Mouse (Mus musculus): ENCODE measurements around the gene Prkcz.
"Not testable (repeated sequence)": the region's sequence is repeated elsewhere in the genome, so short reads cannot be mapped to it uniquely, and the experiment has no call there.

Gene Prkcz

GRCm38 (mm10) chr4:155359560-155360464 lies 1.3 kb downstream of the Prkcz start:
- DNase-seq (ENCODE audit: low spot score in 2 of 2) = no peak

DNA sequence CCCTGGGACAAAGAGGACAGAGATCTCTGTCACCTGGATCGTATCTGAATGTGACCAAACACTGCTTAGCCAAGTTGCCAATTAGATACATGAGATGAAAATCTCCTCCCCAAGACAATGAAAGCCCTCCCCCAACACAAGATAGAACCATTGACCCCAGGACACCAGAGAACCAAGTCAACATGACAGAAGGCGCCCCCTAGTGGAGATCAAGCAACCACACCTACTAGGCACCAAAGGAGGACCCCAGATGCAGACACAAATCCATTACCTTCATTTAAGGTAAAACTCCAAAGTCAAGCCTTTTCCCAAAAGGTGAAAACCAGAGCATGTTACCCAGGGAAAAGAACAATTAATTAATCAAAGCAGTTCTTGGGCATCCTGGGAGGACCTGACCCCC lies 3.6 kb downstream of the Prkcz start:
- no peak for DNase-seq (ENCODE audit: low spot score in 2 of 2)

DNA sequence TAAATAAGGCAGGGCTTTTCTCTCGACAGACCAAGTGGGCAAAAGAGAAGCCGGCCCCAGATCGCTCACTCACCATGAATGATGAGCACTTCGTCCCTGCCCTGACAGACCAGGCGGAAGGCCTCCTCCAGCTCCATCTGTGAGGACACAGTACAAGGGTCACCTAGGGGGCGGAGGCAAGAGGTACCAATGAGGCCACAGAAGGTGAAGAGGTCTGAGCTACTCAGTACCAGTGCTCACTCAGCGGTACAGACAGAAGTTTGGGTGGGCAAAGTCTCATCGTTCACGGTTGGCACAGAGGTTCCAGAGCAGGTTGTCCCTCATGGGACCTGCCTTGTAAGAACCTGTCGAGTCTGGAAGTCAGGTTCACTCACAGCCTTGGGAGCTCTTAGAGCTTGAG lies 4.8 kb downstream of the Prkcz start:
- DNase-seq (ENCODE audit: low spot score in 2 of 2) = no peak

DNA sequence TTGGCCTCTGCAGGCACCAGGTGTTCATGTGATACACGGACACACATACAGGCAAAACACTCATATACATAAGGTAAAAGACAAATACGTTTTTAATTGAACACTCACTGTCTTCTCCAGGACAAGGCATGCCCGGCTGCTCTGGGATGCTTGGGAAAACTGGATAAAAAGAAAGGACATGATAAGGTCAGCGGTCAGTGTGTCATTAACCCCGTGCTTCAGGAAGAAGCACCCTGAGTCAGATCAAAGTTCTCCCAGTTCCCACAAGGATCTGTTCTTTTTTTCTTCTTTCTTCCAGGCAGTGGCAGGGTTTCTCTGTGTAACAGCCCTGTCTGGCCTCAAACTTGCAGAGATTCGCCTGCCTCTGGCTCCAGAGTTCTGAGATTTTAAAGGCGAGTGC lies 6.6 kb downstream of the Prkcz start:
- DNase-seq (ENCODE audit: low spot score in 2 of 2) = no peak

GRCm38 (mm10) chr4:155354035-155354434 lies 7.1 kb downstream of the Prkcz start:
- no peak for DNase-seq (ENCODE audit: low spot score in 2 of 2)

- no peak for DNase-seq (ENCODE audit: low spot score in 2 of 2)
These were observed 8.6 kb downstream of the Prkcz start for GRCm38 (mm10) chr4:155352581-155352980.

DNA sequence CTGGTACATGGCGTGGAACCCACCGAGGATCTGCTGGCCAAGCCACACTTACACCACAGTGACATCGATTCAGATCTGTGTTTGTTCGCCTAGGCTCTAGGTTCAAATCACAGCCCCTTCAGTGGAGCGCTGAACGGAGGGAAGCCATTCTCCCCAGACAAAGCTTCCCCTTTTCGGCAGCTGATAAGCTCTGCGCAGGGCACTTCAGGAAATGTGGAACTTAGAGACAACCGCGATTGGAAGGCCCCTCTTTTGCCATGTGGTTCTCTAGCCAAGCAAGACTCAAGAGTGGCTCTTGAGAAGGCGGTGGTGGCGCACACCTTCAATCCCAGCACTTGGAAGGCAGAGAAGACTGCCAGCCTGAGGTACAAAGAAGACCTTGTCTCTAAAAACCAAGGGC lies 14.8 kb downstream of the Prkcz start:
- no peak for DNase-seq (ENCODE audit: low spot score in 2 of 2)

GRCm38 (mm10) chr4:155345608-155345953 lies 15.6 kb downstream of the Prkcz start:
- DNase-seq (ENCODE audit: low spot score in 2 of 2) = no peak

DNA sequence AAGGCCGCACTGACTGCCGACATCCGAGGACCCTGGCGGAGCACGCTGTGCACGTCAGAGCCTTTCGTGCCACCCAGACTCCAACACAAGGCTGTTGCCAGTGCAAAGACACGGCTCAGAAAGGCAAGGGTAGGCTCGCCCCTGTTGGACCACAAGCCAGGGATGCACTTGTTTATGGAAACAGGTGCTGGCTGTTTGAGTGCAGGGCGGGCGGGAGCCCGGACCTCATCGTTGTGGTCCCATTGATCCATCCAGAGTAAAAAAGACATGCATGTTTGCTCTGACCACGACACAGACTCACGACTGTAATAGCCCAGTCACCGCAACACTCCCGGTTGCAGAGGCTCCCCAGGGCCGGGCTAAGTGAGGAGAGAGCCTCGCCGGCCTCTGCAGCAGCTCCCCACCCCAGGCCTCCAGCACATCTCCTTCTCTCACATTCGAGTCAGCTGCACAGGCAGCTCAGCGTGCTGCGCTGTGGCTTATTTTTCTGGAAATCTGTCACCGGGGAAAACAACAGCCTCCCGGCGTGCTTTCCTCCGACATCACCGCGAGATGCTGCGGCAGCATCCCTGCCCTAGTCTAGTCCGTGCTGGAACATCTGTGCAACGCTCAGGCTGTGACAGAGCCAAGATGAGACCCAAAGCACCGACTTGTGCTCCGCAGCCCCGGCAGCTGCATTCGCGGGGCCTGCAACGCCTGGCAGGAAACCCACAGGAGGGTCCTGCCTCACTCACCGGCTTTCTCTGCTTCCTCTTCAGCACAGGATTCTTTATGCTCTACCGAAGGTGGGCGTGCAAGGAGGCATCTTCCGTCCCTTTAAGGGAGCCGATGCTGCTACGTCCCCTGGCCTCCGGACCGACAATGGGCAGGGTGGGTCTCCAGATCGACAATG lies 16.2 kb downstream of the Prkcz start:
- DNase-seq (ENCODE audit: low spot score in 2 of 2) = no peak

DNA sequence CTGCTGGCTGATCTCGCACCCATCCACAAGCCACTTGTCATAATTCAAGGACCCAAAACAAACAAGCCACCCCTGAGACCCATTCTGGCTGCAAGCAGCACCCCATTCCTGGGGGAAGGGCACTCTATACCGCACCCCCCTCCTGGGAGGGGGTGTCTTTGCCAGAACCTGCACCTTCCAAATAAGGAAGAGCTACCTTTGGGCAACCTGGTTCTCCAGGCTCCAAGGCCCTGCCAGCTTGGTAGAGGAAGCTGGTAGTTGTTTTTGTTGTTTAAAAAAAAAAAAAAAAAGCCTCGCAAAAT lies 16.9 kb downstream of the Prkcz start:
- DNase-seq (ENCODE audit: low spot score in 2 of 2) = no peak

DNA sequence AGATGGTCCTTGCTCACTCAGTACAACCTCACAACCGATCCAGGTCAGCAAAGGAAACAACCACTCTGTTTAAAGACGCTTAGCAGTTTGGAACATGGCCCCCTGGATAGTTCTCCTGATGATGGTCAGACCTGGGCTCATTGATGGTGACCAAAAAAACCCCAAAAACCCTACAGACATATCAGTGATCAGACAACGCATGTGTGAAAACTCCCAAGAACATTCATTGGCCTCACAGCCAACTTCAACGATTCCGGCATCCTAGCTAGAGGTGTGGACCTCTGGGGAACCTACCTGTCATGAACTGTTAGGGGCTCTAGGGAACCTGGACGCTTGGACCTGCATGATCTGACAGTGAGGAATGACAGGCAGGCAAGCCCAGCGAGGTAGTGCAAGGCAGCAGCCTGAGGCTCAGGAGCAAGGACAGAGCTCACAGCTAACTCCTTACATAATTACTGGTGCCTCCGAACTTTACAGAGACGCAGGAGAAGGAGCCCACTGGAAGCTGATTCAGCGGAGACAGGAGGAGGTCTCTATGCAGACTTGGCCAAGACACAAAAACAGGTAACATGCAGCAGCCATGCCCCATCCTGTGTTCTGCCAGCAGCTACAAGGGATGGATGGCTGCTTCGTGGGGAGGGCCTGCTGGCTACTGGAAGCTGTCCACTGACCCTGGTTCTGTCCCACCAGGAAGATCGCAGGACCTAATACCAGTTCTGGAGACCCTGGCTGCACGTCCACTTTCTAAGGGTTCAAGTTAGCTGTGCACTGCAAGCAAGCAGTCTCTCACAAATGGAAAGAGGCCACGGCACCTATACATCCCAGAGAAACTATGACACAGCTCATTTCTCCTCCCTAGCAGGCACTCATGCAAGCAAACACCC lies 17.5 kb downstream of the Prkcz start:
- no peak for DNase-seq (ENCODE audit: low spot score in 2 of 2)

DNA sequence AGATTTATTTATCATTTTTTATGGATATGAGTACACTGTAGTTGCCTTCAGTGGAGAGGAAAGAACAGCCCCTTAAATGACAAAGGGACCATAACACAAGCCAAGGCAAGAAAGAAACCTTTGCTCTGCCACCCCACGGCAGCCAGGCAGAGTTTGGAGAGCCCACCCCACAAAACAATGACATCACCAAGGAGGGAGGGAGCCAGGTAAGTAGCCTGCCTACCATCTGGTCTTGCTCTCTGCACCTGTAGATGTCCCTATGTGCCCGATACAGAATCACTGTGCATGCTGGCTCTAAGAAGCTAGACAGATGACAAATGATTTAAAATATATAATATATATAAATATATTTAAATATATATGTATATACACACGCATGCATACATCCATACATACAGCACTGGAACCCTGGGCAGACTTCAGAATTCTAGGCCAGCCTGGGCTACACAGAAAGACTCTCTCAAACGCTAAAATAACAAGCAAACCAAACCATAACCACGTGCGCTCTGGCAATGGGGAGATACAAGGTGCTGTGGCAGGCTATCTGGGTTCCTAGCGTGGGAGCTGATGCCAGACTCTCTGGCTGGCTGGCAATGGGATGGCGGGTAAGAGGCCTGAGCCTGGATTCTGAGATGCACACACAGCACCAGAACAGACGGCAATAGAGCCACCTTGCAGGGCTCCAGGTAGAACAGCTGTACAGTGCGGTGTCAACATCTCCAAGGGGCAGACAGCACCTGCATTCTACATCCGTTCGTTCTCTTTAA lies 24.7 kb downstream of the Prkcz start:
- DNase-seq (ENCODE audit: low spot score in 2 of 2) = no peak

- DNase-seq (ENCODE audit: low spot score in 2 of 2) = no peak
These were observed 28.9 kb downstream of the Prkcz start for GRCm38 (mm10) chr4:155332253-155332652.

DNA sequence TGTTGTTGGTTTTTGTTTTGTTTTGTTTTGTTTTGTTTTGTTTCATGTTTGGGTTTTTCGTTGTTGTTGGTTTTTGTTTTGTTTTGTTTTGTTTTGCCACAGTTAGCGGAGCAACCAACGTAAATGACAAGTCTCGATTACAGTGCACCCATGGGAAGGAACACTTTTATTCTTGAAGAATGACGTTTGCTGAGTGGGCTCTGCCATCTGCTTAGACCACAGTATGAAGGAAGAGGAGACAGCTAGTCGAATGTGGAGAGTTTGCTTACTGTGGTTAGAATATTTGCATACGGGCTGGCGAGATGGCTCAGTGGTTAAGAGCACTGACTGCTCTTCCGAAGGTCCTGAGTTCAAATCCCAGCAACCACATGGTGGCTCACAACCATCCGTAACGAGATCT lies 32.8 kb downstream of the Prkcz start:
- not testable (repeated sequence) for DNase-seq (ENCODE audit: low spot score in 2 of 2)

DNA sequence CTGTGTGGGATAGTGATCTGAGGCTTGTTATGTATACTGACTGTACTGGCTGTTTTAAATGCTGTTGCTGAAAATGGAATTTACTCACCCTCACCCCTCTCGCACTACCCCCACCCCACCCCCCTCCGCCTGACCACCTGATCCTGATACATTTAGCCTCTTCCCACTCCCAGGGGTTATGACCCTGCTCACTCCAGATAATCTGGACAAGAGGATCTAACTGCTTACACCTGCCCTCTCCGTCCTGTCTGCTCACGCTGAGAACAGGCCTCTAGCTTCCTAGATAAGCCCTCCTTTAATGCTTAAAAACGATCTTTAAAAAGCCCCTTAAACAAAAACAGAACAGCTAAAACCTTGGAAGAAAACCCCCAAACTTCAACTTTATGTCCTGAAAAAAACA lies 35.4 kb downstream of the Prkcz start:
- DNase-seq (ENCODE audit: low spot score in 2 of 2) = no peak

DNA sequence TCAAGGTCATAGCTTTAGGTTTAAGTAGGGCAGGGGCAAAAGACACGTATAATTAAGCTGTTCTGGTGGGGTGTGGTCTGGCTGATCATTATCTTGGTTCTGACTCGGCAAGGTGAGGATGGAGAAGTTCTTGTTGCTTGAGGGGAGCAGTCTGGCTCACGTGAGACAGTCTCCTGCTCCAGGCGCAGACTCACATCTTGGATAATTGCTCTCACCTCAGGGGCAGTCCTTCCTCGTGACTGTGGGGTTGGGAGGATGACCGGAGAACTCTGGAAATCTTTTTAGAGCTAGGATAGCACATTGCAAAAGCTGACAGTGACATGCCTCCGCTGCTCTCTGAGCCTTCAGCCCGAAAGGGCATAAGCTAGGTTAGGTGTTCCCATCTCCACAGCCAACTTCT lies 36.6 kb downstream of the Prkcz start:
- DNase-seq (ENCODE audit: low spot score in 2 of 2) = no peak

DNA sequence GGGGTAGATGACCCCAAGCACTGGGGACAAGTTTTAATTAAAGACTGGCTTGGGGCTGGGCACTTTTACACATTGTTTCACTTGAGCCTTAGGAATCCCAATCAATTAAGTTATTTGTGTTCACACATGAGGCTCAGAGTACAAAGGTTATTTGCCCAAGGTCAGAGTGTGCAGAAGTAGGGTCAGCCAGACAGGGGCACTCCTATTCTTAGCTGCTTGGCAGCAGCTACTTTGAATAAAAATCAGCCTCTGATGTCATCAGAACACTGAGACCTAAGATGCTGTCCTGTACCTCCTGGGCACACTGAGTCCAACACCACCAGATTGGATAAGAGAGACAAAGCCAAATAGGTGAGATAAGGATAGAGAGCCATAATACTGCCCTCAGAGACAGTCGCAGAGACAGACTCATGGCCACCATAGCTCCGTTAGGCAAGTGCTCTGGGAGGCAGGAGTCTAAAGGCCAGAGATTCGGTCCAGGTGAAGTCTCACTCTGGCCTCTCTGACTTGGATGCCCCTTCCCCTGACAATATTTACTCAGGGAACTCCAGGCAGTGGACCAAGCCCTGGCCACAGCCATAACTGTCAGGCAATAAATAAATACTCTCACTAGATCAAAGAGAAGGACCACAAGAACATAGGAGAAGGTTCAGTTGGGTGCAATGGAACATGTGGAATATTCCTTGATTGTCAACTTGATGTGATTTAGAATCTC lies 37.9 kb downstream of the Prkcz start:
- DNase-seq (ENCODE audit: low spot score in 2 of 2) = no peak

- peak in 1 of 2 experiments; percentile 10 for DNase-seq (ENCODE audit: low spot score in 2 of 2)
These were observed 40.6 kb downstream of the Prkcz start for GRCm38 (mm10) chr4:155320281-155321244.

DNA sequence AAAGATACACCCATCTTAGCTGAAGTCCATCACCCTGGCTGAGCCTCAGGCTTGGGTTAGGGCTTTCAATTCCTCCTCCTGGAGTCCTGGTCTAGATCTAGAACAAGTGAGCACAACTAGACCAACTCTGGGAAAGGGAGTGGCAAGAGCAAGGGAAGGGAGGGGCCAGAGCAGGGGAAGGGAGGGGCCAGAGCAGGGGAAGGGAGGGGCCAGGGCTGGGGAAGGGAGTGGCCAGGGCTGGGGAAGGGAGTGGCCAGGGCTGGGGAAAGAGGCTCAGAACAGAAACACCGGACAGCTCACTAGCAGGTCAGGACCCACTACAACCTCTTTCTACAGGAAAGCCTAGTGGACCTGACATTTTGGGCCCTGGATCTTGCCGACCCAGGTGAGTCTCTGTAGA lies 42.9 kb downstream of the Prkcz start:
- no peak for DNase-seq (ENCODE audit: low spot score in 2 of 2)

Measured in spleen, postnatal 14 days (tissue).